Mouse (Mus musculus) neutrophil, adult 5-6 weeks (primary cell): ENCODE results near the gene Gm16513. TPM values are rescaled to one million over a fixed set of nuclear protein-coding genes. Genes with fewer than 3 reads are reported as not detected.
"Not testable (repeated sequence)": the region's sequence is repeated elsewhere in the genome, so short reads cannot be mapped to it uniquely, and the experiment has no call there.

ENCODE experiments used
- ATAC-seq: fragments of 151-379, 151-347 bp; 2 replicates; pipeline ENCODE4 v1.8.0; 2017; ENCODE audit warnings: mild to moderate bottlenecking, moderate TSS enrichment; ENCODE audit not compliant: insufficient number of reproducible peaks, poor library complexity, low FRiP score, severe bottlenecking; ENCODE audit errors: extremely low read depth
- total RNA-seq: library from RNA; stranded (forward); fragments of 200-1000 nt; gene quantifications from 2 replicates; pipeline ENCODE4 v1.2.3, GENCODE M21; 2017

The Gm16513 gene
- total RNA-seq: not detected in 2 replicates

GRCm38 (mm10) chr5:95182324-95182723, at the start of gene Gm16513:
TSS of gene Gm16513 (plus strand) at chr5:95182624.
- ATAC-seq: not testable (repeated sequence)

Other genes starting within 250 kb of the Gm16513 start
- not detected in 2 replicates for gene Gm6367, start 194.0 kb upstream of the Gm16513 start, total RNA-seq
- gene Gm7942, start 75.7 kb upstream of the Gm16513 start, total RNA-seq: not detected in 2 replicates
- not detected in 2 replicates for gene Gm10424, start 90.1 kb downstream of the Gm16513 start, total RNA-seq
- 0.25 TPM in 1 of 2 replicates, not detected in the other for gene Gm3259, start 123.3 kb downstream of the Gm16513 start, total RNA-seq